Mouse (Mus musculus): ENCODE results near the gene Ltbp1.

GRCm38 (mm10) chr17:75434871-75435270 lies 429.5 kb downstream of the Ltbp1 start:
- TF ChIP-seq CTCF (conservative IDR thresholded peaks at IDR 0.05; ENCODE audit: low read length) (no peak), NANOG (IDR thresholded peaks at IDR 0.05; ENCODE audit: borderline replicate concordance, low read length) (no peak), POU5F1 (IDR thresholded peaks at IDR 0.05; ENCODE audit: borderline replicate concordance, low read length) (no peak)

Data from E14TG2a.4 (cell line).